Mouse (Mus musculus): Measurements from ENCODE around the gene Folr2. TPM values are rescaled to one million over a fixed set of nuclear protein-coding genes. Genes with fewer than 3 reads are reported as not detected.

Folr2 gene
- polyA plus RNA-seq, 1 experiment from 2014 or later = 3.3 TPM

- H3K27ac ChIP-seq = no peak overlapping the region
- H3K36me3 ChIP-seq (replicated peaks; ENCODE audit: control insufficient read depth, insufficient read depth) = no peaks in the 10 kb centered on the region
- no peaks in the 10 kb centered on the region for H3K9me3 ChIP-seq (ENCODE audit: control insufficient read depth, low read length)
- H3K4me3 ChIP-seq (replicated peaks; ENCODE audit: low read length) = no peak overlapping the region
- H3K4me1 ChIP-seq (replicated peaks; ENCODE audit: control insufficient read depth, insufficient read depth, low read length) = no peaks in the 10 kb centered on the region
- H3K27me3 ChIP-seq (ENCODE audit: control insufficient read depth, insufficient read depth, low read length) = no peaks in the 10 kb centered on the region
- no peak overlapping the region for H3K9ac ChIP-seq
- ATAC-seq (ENCODE audit: low FRiP score) (no peak), DNase-seq (ENCODE audit: low spot score) (no peak)
- H3K4me2 ChIP-seq (replicated peaks) = no peak overlapping the region
- 54% methylated on average over 13 of the region's 13 CpGs for WGBS
These were observed 11.5 kb upstream of the Folr2 start for GRCm38 (mm10) chr7:101868241-101869162.

GRCm38 (mm10) chr7:101867482-101867881, 10.5 kb upstream of the Folr2 start:
- WGBS = 95% methylated on average over 4 of the region's 4 CpGs
- H3K9me3 ChIP-seq (ENCODE audit: control insufficient read depth, low read length) = no peaks in the 10 kb centered on the region
- no peak overlapping the region for H3K4me3 ChIP-seq (replicated peaks; ENCODE audit: low read length)
- DNase-seq (ENCODE audit: low spot score) (no peak), ATAC-seq (ENCODE audit: low FRiP score) (no peak)
- no peak overlapping the region for H3K4me2 ChIP-seq (replicated peaks)
- H3K27me3 ChIP-seq (ENCODE audit: control insufficient read depth, insufficient read depth, low read length) = no peaks in the 10 kb centered on the region
- no peaks in the 10 kb centered on the region for H3K4me1 ChIP-seq (replicated peaks; ENCODE audit: control insufficient read depth, insufficient read depth, low read length)
- H3K9ac ChIP-seq = no peak overlapping the region
- no peaks in the 10 kb centered on the region for H3K36me3 ChIP-seq (replicated peaks; ENCODE audit: control insufficient read depth, insufficient read depth)
- H3K27ac ChIP-seq = no peak overlapping the region

DNA sequence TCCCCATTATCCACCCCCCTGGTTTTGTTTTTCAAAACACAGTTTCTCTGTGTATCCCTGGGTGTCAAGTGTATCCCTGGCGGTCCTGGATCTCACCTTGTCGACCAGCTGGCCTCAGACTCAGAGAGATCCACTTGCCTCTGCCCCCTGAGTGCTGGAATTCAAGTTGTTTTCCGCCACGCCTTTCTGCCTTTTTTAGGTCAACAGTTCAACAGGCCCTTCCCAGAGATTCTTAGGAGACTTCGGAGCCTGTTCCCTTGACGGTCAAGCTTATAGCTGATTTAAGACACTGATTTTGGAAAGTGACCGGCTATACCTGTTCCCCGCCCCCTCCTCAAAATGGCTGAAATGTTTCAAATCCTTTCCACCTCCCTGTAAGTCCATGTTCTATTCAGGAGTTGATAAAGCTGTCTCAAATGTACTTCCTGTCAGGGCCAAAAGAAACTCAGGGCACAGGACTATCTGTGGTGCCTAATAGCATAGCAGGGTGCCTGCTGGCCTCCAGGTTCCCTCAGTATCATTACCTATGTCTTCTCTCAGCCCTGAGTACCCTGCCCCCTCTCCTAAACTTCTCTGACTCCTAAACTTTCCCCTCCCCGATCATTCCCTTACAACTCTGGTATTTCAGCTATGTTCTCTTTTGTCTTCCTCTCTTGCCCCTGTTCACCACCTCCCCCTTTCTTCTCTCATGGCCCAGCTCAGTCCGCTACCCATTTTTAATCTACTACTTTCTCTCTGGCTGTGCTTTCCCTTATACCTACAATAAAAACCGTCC, 9.7 kb upstream of the Folr2 start:
- WGBS = 80% methylated on average over 11 of the region's 11 CpGs
- DNase-seq (ENCODE audit: low spot score) (no peak), ATAC-seq (ENCODE audit: low FRiP score) (no peak)
- Histone ChIP-seq H3K27me3 (ENCODE audit: control insufficient read depth, insufficient read depth, low read length) (no peaks in the 10 kb centered on the region), H3K36me3 (replicated peaks; ENCODE audit: control insufficient read depth, insufficient read depth) (no peaks in the 10 kb centered on the region), H3K4me1 (replicated peaks; ENCODE audit: control insufficient read depth, insufficient read depth, low read length) (no peaks in the 10 kb centered on the region), H3K9ac (no peak overlapping the region), H3K27ac (no peak overlapping the region), H3K4me2 (replicated peaks) (no peak overlapping the region), H3K4me3 (replicated peaks; ENCODE audit: low read length) (no peak overlapping the region), H3K9me3 (ENCODE audit: control insufficient read depth, low read length) (no peaks in the 10 kb centered on the region)

- no peak for DNase-seq (ENCODE audit: low spot score)
- Histone ChIP-seq H3K36me3 (replicated peaks; ENCODE audit: control insufficient read depth, insufficient read depth) (no peaks in the 10 kb centered on the region), H3K4me2 (replicated peaks) (no peak within 1 kb of the TSS), H3K9ac (no peak within 1 kb of the TSS), H3K27ac (no peak within 1 kb of the TSS), H3K27me3 (ENCODE audit: control insufficient read depth, insufficient read depth, low read length) (no peaks in the 10 kb centered on the region), H3K4me1 (replicated peaks; ENCODE audit: control insufficient read depth, insufficient read depth, low read length) (no peaks in the 10 kb centered on the region), H3K4me3 (replicated peaks; ENCODE audit: low read length) (no peak within 1 kb of the TSS), H3K9me3 (ENCODE audit: control insufficient read depth, low read length) (no peaks in the 10 kb centered on the region)
- no peak for ATAC-seq (ENCODE audit: low FRiP score)
- WGBS = 85% methylated on average over 3 of the region's 3 CpGs
These were observed 6.4 kb upstream of the Folr2 start, which contains the start of gene Anapc15 for GRCm38 (mm10) chr7:101863415-101863814. TSS of gene Anapc15 (plus strand) at chr7:101863715.

- no peak for ATAC-seq (ENCODE audit: low FRiP score)
- WGBS = 82% methylated on average over 3 of the region's 3 CpGs
- H3K4me2 ChIP-seq (replicated peaks) = no peak overlapping the region
These were observed 5.3 kb upstream of the Folr2 start for GRCm38 (mm10) chr7:101862291-101862690.

DNA sequence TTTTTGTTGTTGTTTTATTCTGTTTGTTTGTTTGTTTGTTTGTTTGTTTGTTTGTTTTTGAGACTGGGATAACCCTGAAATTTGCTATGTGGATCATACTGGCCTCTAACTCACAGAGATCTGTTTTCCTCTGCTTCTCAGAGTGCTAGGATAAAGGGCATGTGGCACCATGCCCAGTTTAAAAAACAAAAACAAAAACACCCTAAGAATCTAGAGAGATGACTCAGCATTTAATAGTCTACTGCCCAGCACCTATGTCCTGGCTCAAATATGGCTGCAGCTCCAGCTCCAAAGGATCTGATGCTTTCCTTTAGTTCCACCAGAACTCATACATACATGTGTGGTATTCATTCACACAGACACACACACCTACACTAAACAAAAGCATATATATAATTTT, 4.0 kb upstream of the Folr2 start:
- Histone ChIP-seq H3K27ac (no peak overlapping the region), H3K4me2 (replicated peaks) (no peak overlapping the region), H3K4me3 (replicated peaks; ENCODE audit: low read length) (no peak overlapping the region), H3K9ac (no peak overlapping the region), H3K27me3 (ENCODE audit: control insufficient read depth, insufficient read depth, low read length) (no peaks in the 10 kb centered on the region), H3K9me3 (ENCODE audit: control insufficient read depth, low read length) (no peaks in the 10 kb centered on the region), H3K36me3 (replicated peaks; ENCODE audit: control insufficient read depth, insufficient read depth) (no peaks in the 10 kb centered on the region), H3K4me1 (replicated peaks; ENCODE audit: control insufficient read depth, insufficient read depth, low read length) (no peaks in the 10 kb centered on the region)
- no peak for ATAC-seq (ENCODE audit: low FRiP score)
- DNase-seq (ENCODE audit: low spot score) = no peak

More at GRCm38 (mm10) chr7:101862291-101862690, 5.3 kb upstream of the Folr2 start:
- H3K9ac ChIP-seq = no peak overlapping the region
- H3K4me1 ChIP-seq (replicated peaks; ENCODE audit: control insufficient read depth, insufficient read depth, low read length) = no peaks in the 10 kb centered on the region
- H3K4me3 ChIP-seq (replicated peaks; ENCODE audit: low read length) = no peak overlapping the region
- no peaks in the 10 kb centered on the region for H3K9me3 ChIP-seq (ENCODE audit: control insufficient read depth, low read length)
- no peak for DNase-seq (ENCODE audit: low spot score)
- no peak overlapping the region for H3K27ac ChIP-seq
- H3K27me3 ChIP-seq (ENCODE audit: control insufficient read depth, insufficient read depth, low read length) = no peaks in the 10 kb centered on the region
- no peaks in the 10 kb centered on the region for H3K36me3 ChIP-seq (replicated peaks; ENCODE audit: control insufficient read depth, insufficient read depth)

DNA sequence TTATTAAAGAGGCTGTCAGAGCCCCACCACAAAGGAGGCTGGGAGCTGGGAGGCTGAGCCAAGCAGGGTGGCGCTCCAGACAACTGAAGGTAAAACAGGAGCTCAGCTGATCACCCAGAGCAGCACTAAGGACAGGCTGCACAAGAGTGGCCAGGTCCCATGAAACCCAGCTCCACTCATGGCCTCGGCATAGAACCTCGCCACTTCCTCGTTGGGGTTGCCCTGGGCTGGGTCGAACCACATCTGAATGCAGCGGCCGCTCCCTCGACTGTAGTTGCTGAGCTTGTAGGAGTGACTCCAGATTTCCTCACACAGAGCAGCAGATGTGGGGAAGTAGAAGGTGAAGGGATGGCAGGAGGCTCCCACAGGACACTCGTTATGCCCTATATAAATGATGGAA, 1.4 kb upstream of the Folr2 start:
- Histone ChIP-seq H3K27ac (no peak overlapping the region), H3K9ac (no peak overlapping the region), H3K4me2 (replicated peaks) (no peak overlapping the region), H3K9me3 (ENCODE audit: control insufficient read depth, low read length) (no peaks in the 10 kb centered on the region), H3K4me3 (replicated peaks; ENCODE audit: low read length) (no peak overlapping the region), H3K27me3 (ENCODE audit: control insufficient read depth, insufficient read depth, low read length) (no peaks in the 10 kb centered on the region), H3K4me1 (replicated peaks; ENCODE audit: control insufficient read depth, insufficient read depth, low read length) (no peaks in the 10 kb centered on the region), H3K36me3 (replicated peaks; ENCODE audit: control insufficient read depth, insufficient read depth) (no peaks in the 10 kb centered on the region)
- DNase-seq (ENCODE audit: low spot score) (no peak), ATAC-seq (ENCODE audit: low FRiP score) (no peak)
- 87% methylated on average over 9 of the region's 9 CpGs for WGBS

GRCm38 (mm10) chr7:101853816-101854215, 3.2 kb downstream of the Folr2 start:
- no peak for ATAC-seq (ENCODE audit: low FRiP score)
- H3K27me3 ChIP-seq (ENCODE audit: control insufficient read depth, insufficient read depth, low read length) = no peaks in the 10 kb centered on the region
- DNase-seq (ENCODE audit: low spot score) = no peak
- H3K9ac ChIP-seq = no peak overlapping the region
- H3K9me3 ChIP-seq (ENCODE audit: control insufficient read depth, low read length) = no peaks in the 10 kb centered on the region
- 93% methylated on average over 2 of the region's 2 CpGs for WGBS
- H3K4me2 ChIP-seq (replicated peaks) = no peak overlapping the region
- no peaks in the 10 kb centered on the region for H3K36me3 ChIP-seq (replicated peaks; ENCODE audit: control insufficient read depth, insufficient read depth)
- no peaks in the 10 kb centered on the region for H3K4me1 ChIP-seq (replicated peaks; ENCODE audit: control insufficient read depth, insufficient read depth, low read length)
- no peak overlapping the region for H3K27ac ChIP-seq
- H3K4me3 ChIP-seq (replicated peaks; ENCODE audit: low read length) = no peak overlapping the region

- Histone ChIP-seq H3K4me3 (replicated peaks; ENCODE audit: low read length) (no peak overlapping the region), H3K4me1 (replicated peaks; ENCODE audit: control insufficient read depth, insufficient read depth, low read length) (no peaks in the 10 kb centered on the region), H3K9ac (no peak overlapping the region), H3K36me3 (replicated peaks; ENCODE audit: control insufficient read depth, insufficient read depth) (no peaks in the 10 kb centered on the region), H3K4me2 (replicated peaks) (no peak overlapping the region), H3K27me3 (ENCODE audit: control insufficient read depth, insufficient read depth, low read length) (no peaks in the 10 kb centered on the region), H3K27ac (no peak overlapping the region), H3K9me3 (ENCODE audit: control insufficient read depth, low read length) (no peaks in the 10 kb centered on the region)
- ATAC-seq (ENCODE audit: low FRiP score) (no peak), DNase-seq (ENCODE audit: low spot score) (no peak)
- WGBS = 87% methylated on average over 6 of the region's 6 CpGs
These were observed 4.1 kb downstream of the Folr2 start for GRCm38 (mm10) chr7:101852846-101853245.

All from hindbrain, embryonic 14.5 days (tissue).